Mouse (Mus musculus): Measurements from ENCODE around the gene Tsnaxip1.
"Not testable (repeated sequence)": the region's sequence is repeated elsewhere in the genome, so short reads cannot be mapped to it uniquely, and the experiment has no call there.

DNA sequence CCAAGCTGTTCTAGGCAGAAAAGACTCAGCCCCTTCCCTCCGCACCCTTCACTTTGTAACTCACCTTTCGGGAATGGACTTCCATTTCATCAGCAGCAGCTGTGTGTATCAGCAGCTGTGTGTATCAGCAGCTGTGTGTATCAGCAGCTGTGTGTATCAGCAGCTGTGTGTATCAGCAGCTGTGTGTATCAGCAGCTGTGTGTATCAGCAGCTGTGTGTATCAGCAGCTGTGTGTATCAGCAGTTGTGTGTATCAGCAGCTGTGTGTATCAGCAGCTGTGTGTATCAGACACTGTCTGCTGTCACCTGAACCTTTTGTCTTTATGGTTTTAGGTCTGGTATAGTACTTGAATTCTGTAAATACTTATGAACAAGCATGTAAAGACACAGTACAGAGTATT, 6.2 kb downstream of the Tsnaxip1 start:
- TF ChIP-seq CTCF (conservative IDR thresholded peaks at IDR 0.05; ENCODE audit: insufficient read depth, insufficient read length, low read depth, low read length); POLR2A (IDR thresholded peaks at IDR 0.05; ENCODE audit: low read depth, low read length): not testable (repeated sequence)
